Mouse (Mus musculus) heart, adult 18-20 months (tissue): ENCODE measurements around the gene Hnrnpl. TPM values are rescaled to one million over a fixed set of nuclear protein-coding genes. Genes with fewer than 3 reads are reported as not detected.

Experiments
- DNase-seq, 2 experiments: peaks; one replicate each; pipeline ENCODE4 v3.0.0; 2021 to 2022; ENCODE audit warnings: mixed read lengths in 1 of 2
- total RNA-seq, 2 experiments: library from RNA; stranded (reverse); gene quantifications; 2 replicates each; pipeline ENCODE4 v1.2.3; 2021

Hnrnpl gene
- total RNA-seq, 2 experiments from 2014 or later = 196 to 224 TPM

- peak; percentile 49 to 56 for DNase-seq
Observed at GRCm38 (mm10) chr7:28812436-28812835, 4.1 kb downstream of the Hnrnpl start.

GRCm38 (mm10) chr7:28812949-28813348 lies 4.6 kb downstream of the Hnrnpl start:
- peak in 1 of 2 experiments; percentile 40 for DNase-seq

- no peak for DNase-seq
Observed at GRCm38 (mm10) chr7:28814306-28815034, 6.1 kb downstream of the Hnrnpl start.

GRCm38 (mm10) chr7:28815230-28815629 lies 6.9 kb downstream of the Hnrnpl start:
- DNase-seq = no peak

GRCm38 (mm10) chr7:28816201-28816600 lies 7.9 kb downstream of the Hnrnpl start:
- peak; percentile 44 to 50 for DNase-seq

- no peak for DNase-seq
Observed at GRCm38 (mm10) chr7:28816920-28817319, 8.6 kb downstream of the Hnrnpl start.

GRCm38 (mm10) chr7:28817524-28817923 lies 9.2 kb downstream of the Hnrnpl start:
- no peak for DNase-seq

GRCm38 (mm10) chr7:28817957-28818356 lies 9.6 kb downstream of the Hnrnpl start:
- no peak for DNase-seq

- no peak for DNase-seq
Observed at GRCm38 (mm10) chr7:28818436-28818835, 10.1 kb downstream of the Hnrnpl start.

- DNase-seq = no peak
Observed at GRCm38 (mm10) chr7:28818861-28819452, 10.6 kb downstream of the Hnrnpl start.

GRCm38 (mm10) chr7:28819571-28819970 lies 11.2 kb downstream of the Hnrnpl start:
- DNase-seq = no peak

GRCm38 (mm10) chr7:28820358-28821260 lies 12.3 kb downstream of the Hnrnpl start:
- peak; percentile 65 to 76 for DNase-seq

- peak; percentile 81 to 87 for DNase-seq
Observed at GRCm38 (mm10) chr7:28821261-28821831, 13.0 kb downstream of the Hnrnpl start.

- no peak for DNase-seq
Observed at GRCm38 (mm10) chr7:28822556-28822955, 14.2 kb downstream of the Hnrnpl start.

- DNase-seq = peak in 1 of 2 experiments; percentile 32
Observed at GRCm38 (mm10) chr7:28822993-28823903, 14.9 kb downstream of the Hnrnpl start.

- peak in 1 of 2 experiments; percentile 23 for DNase-seq
Observed at GRCm38 (mm10) chr7:28823932-28824331, 15.6 kb downstream of the Hnrnpl start.

- DNase-seq = peak; percentile 96
Observed at GRCm38 (mm10) chr7:28824941-28825685, 16.8 kb downstream of the Hnrnpl start, which contains the start of gene Ech1. Ech1 (plus strand) TSS chr7:28825217.

- peak; percentile 47 to 76 for DNase-seq
Observed at GRCm38 (mm10) chr7:28825686-28826401, 17.5 kb downstream of the Hnrnpl start.

- peak in 1 of 2 experiments; percentile 29 for DNase-seq
Observed at GRCm38 (mm10) chr7:28826402-28826772, 18.0 kb downstream of the Hnrnpl start.

- DNase-seq = peak; percentile 67 to 75
Observed at GRCm38 (mm10) chr7:28827338-28827737, 19.0 kb downstream of the Hnrnpl start.
